Mouse (Mus musculus) midbrain, embryonic 15.5 days (tissue): Measurements from ENCODE around the gene Krtap12-1. TPM values are rescaled to one million over a fixed set of nuclear protein-coding genes. Genes with fewer than 3 reads are reported as not detected.
"Not testable (repeated sequence)": the region's sequence is repeated elsewhere in the genome, so short reads cannot be mapped to it uniquely, and the experiment has no call there.

Experiments used
- ATAC-seq: fragments of 200-750 bp; cut with Nextera tagmentation; replicated peaks from 2 replicates; pipeline ENCODE4 v1.8.0; 2017; ENCODE audit warnings: moderate TSS enrichment
- H3K27ac ChIP-seq: fragments of 300-500 bp; sonication (generic); 2 replicates; pipeline ENCODE4 v1.5.1; 2015; ENCODE audit warnings: mild to moderate bottlenecking, inconsistent platforms
- H3K27me3 ChIP-seq: fragments of 300-500 bp; sonication (generic); replicated peaks from 2 replicates; pipeline ENCODE4 v1.6.1; 2015; ENCODE audit warnings: inconsistent platforms
- H3K36me3 ChIP-seq: fragments of 300-500 bp; sonication (generic); replicated peaks from 2 replicates; pipeline ENCODE4 v1.6.1; 2015; ENCODE audit warnings: inconsistent platforms
- H3K4me1 ChIP-seq: fragments of 300-500 bp; sonication (generic); 2 replicates; pipeline ENCODE4 v1.6.1; 2015; ENCODE audit warnings: inconsistent platforms
- H3K4me2 ChIP-seq: fragments of 300-500 bp; sonication (generic); 2 replicates; pipeline ENCODE4 v1.6.1; 2015; ENCODE audit warnings: inconsistent platforms, mild to moderate bottlenecking, moderate library complexity
- H3K4me3 ChIP-seq: fragments of 300-500 bp; sonication (generic); 2 replicates; pipeline ENCODE4 v1.5.1; 2015; ENCODE audit warnings: mild to moderate bottlenecking, inconsistent platforms
- H3K9ac ChIP-seq: fragments of 300-500 bp; sonication (generic); 2 replicates; pipeline ENCODE4 v1.6.1; 2015; ENCODE audit warnings: mild to moderate bottlenecking, inconsistent platforms
- H3K9me3 ChIP-seq: fragments of 300-500 bp; sonication (generic); 2 replicates; pipeline ENCODE4 v1.6.1; 2016; ENCODE audit warnings: inconsistent platforms
- WGBS: fragments of 180-500 bp; shearing (Covaris S2); methylation state at CpG from one replicate; pipeline ENCODE4 v1.1.7; 2015; ENCODE audit warnings: mixed read lengths; 5-methylcytosine and 5-hydroxymethylcytosine counted together
- polyA plus RNA-seq: library from polyadenylated mRNA; unstranded; fragments of >200 nt; fragmentation: Nextera tagmentation; extraction: Ambion mirVana; gene quantifications from 2 replicates; pipeline ENCODE4 v1.2.1, GENCODE M21; 2015

Gene Krtap12-1
- polyA plus RNA-seq = not detected in 2 replicates

DNA sequence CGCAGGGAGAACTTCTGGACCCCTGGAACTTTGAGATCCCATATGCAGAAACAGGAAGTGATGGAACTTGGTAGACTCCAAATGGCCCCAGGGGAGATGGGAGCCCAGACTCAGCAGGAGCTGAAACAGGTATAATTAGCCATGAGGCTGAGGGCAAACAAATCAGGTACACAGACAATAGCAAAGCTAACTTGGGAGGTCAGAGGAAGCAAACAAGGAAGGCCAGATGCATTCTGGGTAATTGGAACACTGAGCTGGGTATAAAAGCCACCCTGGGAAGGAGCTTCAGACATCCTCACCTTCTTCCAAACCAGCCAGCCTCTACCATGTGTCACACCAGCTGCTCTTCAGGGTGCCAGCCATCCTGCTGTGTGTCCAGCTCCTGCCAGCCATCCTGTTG, at the start of gene Krtap12-1:
Krtap12-1 (plus strand) TSS at position 301 of the 400 bp plus-strand sequence.
- not testable (repeated sequence) for H3K4me2 ChIP-seq, ATAC-seq, H3K27ac ChIP-seq, H3K9ac ChIP-seq, H3K27me3 ChIP-seq, H3K4me1 ChIP-seq, H3K9me3 ChIP-seq, H3K4me3 ChIP-seq, H3K36me3 ChIP-seq
- 81% methylated on average over 1 of the region's 1 CpGs for WGBS

DNA sequence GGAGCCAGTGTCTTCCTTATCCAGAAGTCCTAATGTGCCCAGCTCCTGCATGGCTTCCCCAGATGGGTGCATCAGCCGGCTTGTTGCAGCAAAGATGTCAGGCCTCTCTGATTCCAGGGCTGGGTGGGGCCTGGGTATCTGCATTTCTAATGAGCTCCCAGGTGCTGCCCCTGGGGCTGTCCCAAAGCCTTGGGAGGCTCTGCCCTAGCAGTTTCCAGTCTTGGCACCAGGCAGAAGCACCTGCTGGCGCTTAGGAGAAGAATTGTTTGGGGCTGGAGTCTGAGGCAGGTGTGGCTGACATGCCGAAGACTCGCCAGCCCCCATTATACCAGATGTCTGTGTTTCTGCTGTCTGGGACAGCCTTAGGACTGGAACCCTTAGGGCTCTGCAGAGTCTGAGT, 49.7 kb upstream of the Krtap12-1 start:
- Histone ChIP-seq H3K4me2 (no peak overlapping the region), H3K4me1 (no peaks in the 10 kb centered on the region), H3K27me3 (no peaks in the 10 kb centered on the region), H3K9ac (no peak overlapping the region), H3K36me3 (no peaks in the 10 kb centered on the region), H3K9me3 (no peaks in the 10 kb centered on the region), H3K4me3 (no peak overlapping the region), H3K27ac (no peak overlapping the region)
- 86% methylated on average over 4 of the region's 4 CpGs for WGBS
- ATAC-seq = no peak

DNA sequence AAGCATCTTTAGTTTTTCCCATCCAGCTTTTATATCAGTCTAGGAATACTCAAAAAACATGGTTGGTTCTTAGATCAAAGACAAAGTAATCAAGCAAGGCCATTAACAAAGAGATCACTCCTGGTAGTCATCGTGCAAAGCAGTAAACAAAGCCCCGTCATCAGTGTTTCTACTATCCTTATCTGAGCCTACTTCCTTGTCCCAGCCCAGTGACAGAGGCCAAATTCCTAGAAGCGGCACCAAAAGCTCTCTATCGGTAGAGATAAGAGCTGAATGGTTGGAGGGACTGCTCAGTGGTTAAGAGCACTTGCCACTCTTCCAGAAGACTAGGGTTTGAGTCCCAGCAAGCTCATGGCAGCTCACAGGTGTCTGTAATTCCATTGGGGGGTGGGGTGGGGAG, 48.9 kb upstream of the Krtap12-1 start:
- no peaks in the 10 kb centered on the region for H3K4me1 ChIP-seq
- H3K9ac ChIP-seq = no peak overlapping the region
- WGBS = 86% methylated on average over 4 of the region's 4 CpGs
- ATAC-seq = no peak
- no peaks in the 10 kb centered on the region for H3K27me3 ChIP-seq
- H3K36me3 ChIP-seq = no peaks in the 10 kb centered on the region
- no peaks in the 10 kb centered on the region for H3K9me3 ChIP-seq
- H3K4me3 ChIP-seq = no peak overlapping the region
- H3K27ac ChIP-seq = no peak overlapping the region
- H3K4me2 ChIP-seq = no peak overlapping the region

DNA sequence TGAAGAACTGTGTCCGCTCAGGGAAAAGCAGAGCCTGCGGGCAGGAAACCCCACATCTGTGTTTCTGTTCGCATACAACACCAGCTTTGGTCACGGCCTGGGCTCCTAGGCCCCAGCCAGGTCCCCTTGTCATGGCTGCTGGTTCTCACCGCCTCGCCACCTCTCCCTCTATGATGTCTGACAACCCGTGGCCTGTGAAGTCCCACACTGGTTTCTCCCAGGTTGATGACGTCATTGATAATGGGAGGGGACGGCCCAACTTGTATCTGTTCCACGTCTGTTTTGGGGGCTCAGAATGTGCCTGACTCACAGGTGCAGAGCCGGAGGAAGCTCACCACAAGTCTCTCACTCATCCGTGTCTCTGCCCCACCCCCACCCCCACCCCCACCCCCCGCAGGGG, 46.6 kb upstream of the Krtap12-1 start:
- Histone ChIP-seq H3K4me2 (no peak overlapping the region), H3K9ac (no peak overlapping the region), H3K27me3 (peaks cover 18% of the 10 kb centered on the region), H3K9me3 (no peaks in the 10 kb centered on the region), H3K36me3 (no peaks in the 10 kb centered on the region), H3K4me3 (no peak overlapping the region), H3K4me1 (peaks cover 14% of the 10 kb centered on the region), H3K27ac (no peak overlapping the region)
- WGBS = 57% methylated on average over 13 of the region's 13 CpGs
- ATAC-seq = no peak

DNA sequence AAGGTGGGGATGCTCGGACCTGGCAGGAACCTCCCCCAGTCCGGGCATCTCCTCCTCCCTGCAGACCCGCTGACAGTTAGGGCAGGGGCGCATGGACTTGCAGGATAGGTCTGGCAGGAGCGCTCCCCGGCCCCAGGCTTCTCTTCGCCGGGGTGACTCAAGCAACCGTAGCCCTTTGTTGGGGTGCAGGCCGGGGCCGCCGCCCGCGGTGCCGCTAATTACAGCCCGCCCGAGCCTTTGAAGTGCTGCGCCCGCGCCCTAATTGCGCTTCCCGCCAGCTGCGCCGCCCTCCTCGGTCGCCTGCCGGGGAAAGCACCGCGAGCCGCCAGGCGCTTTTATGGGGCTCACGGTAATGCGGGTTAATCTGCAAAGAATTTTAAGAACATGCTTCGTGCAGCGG, 42.8 kb upstream of the Krtap12-1 start:
- Histone ChIP-seq H3K4me2 (peak overlapping the region; percentile 68), H3K9me3 (no peaks in the 10 kb centered on the region), H3K27me3 (peaks cover 21% of the 10 kb centered on the region), H3K9ac (no peak overlapping the region), H3K4me3 (peak overlapping the region; percentile 33), H3K27ac (no peak overlapping the region), H3K4me1 (peaks cover 14% of the 10 kb centered on the region), H3K36me3 (no peaks in the 10 kb centered on the region)
- ATAC-seq = peak; percentile 52
- 0% methylated on average over 34 of the region's 35 CpGs for WGBS

DNA sequence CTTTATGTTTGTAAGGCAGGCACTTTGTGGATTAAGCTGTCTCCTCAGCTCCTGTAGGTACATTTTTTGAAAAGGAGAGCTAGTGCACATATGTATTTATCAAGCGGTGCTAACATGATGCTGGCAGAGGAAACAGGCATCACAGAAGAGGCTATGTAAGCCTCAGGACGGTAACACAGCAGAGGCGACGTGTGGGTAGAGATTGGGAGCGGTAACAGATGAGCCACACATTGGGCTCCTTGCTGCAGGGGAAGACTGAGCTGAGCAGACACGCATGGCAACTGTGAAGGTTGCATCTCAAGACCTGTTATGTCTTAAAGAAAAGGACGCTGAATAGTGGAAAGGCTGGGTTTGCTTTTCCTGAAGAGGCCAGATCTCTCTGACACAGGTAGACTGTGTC, 37.4 kb upstream of the Krtap12-1 start:
- no peaks in the 10 kb centered on the region for H3K36me3 ChIP-seq
- H3K27me3 ChIP-seq = peaks cover 19% of the 10 kb centered on the region
- H3K9ac ChIP-seq = no peak overlapping the region
- no peak overlapping the region for H3K4me2 ChIP-seq
- no peaks in the 10 kb centered on the region for H3K9me3 ChIP-seq
- peaks cover 16% of the 10 kb centered on the region for H3K4me1 ChIP-seq
- H3K27ac ChIP-seq = no peak overlapping the region
- H3K4me3 ChIP-seq = no peak overlapping the region
- no peak for ATAC-seq
- WGBS = 78% methylated on average over 7 of the region's 7 CpGs

DNA sequence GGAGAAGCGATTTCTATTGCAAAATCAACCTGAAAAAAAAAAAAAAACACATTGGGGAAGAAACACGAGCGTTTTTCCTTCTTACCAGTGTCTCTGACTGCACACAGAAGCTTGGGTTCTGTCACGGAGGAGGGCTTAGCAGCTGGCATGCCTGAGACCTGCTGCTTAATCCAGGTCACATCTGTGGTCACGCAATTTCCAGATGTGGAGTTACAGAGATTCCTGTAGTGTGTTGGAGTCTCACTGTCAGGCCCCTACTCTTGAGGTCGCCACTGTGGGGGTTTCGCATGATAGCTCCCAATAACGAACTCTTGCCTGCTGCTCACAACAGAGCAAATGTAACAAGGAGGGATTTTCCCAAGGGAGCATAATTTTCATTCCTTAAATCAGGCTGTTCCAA, 36.2 kb upstream of the Krtap12-1 start:
- Histone ChIP-seq H3K27ac (no peak overlapping the region), H3K4me1 (peaks cover 12% of the 10 kb centered on the region; the same call in 1 of the 2 replicates), H3K27me3 (0 out of 2 replicates have a peak, but pooled peaks cover 11% of the 10 kb centered on the region), H3K9me3 (no peaks in the 10 kb centered on the region), H3K36me3 (no peaks in the 10 kb centered on the region), H3K4me3 (no peak overlapping the region), H3K9ac (no peak overlapping the region), H3K4me2 (no peak overlapping the region)
- 39% methylated on average over 8 of the region's 8 CpGs for WGBS
- ATAC-seq = no peak

DNA sequence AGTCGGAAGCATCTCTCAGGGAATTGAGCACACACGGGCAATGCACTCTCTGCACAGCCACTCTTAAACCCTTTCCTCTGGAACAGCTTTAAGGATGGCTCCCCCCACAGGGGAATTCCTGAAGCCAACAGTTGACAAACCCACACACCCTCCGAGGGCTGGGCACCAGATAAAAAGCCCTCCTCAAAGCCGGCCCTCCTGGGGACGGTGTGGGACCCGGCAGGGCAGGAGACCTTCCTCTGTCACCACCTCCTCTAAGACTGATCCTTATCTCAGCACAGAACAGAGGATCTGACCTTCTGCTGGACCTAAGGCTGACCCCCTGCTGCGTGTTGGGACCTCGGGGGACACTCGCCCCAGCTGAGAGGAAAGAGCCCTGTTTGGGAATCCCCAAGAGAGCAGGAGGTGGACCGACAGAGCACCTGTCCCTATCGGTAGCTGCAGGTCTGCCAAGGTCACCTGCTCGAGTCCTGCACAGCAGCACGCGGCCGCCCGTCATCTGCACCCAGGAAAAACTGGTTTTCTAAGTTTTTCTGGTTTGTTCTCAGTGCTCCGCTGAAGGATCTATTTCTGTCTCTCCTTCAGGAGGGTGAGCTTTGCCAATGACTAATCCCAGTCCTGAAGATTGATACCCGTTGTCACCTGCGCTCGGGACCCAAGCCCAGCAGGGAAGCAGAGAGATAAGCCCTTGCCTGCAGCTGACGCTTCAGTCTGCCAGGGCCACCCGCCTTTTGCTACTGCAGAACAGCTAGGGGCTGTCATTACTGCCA, 34.3 kb upstream of the Krtap12-1 start, which contains the start of gene Tspear:
Tspear (plus strand) TSS at position 675 of the 770 bp plus-strand sequence.
- 0 out of 2 replicates have a peak, but pooled peaks cover 11% of the 10 kb centered on the region for H3K27me3 ChIP-seq
- ATAC-seq = no peak
- WGBS = 7% methylated on average over 22 of the region's 22 CpGs

DNA sequence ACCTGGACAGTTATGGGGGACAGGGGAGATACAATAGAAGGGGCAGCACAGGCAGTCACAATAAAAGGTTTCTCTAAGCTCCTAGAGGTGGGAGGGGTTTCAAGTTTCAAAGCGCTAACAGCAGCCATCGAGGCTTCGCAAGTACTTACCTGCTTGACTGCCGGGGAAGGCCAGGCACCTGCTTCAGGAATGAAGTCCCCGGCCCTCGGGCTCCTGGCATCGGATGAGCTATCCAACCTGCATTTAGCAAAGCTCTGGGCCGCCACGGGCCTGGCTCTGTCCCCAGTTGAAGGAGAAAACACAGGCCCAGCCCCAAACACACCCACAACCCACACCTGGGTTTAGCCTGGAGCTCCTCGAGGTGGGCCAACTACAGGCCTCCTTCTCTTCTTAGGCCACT, 33.4 kb upstream of the Krtap12-1 start:
- Histone ChIP-seq H3K27ac (no peak overlapping the region), H3K4me1 (peaks cover 12% of the 10 kb centered on the region; the same call in 1 of the 2 replicates), H3K4me2 (no peak overlapping the region), H3K9ac (no peak overlapping the region), H3K27me3 (0 out of 2 replicates have a peak, but pooled peaks cover 11% of the 10 kb centered on the region), H3K36me3 (no peaks in the 10 kb centered on the region), H3K4me3 (no peak overlapping the region), H3K9me3 (no peaks in the 10 kb centered on the region)
- WGBS = 25% methylated on average over 10 of the region's 10 CpGs
- ATAC-seq = no peak

More for the DNA sequence above, 34.3 kb upstream of the Krtap12-1 start, which contains the start of gene Tspear:
- Histone ChIP-seq H3K4me3 (no peak within 1 kb of the TSS), H3K4me1 (peaks cover 12% of the 10 kb centered on the region; the same call in 1 of the 2 replicates), H3K4me2 (no peak within 1 kb of the TSS), H3K9me3 (no peaks in the 10 kb centered on the region), H3K9ac (no peak within 1 kb of the TSS), H3K27ac (no peak within 1 kb of the TSS), H3K36me3 (no peaks in the 10 kb centered on the region)

DNA sequence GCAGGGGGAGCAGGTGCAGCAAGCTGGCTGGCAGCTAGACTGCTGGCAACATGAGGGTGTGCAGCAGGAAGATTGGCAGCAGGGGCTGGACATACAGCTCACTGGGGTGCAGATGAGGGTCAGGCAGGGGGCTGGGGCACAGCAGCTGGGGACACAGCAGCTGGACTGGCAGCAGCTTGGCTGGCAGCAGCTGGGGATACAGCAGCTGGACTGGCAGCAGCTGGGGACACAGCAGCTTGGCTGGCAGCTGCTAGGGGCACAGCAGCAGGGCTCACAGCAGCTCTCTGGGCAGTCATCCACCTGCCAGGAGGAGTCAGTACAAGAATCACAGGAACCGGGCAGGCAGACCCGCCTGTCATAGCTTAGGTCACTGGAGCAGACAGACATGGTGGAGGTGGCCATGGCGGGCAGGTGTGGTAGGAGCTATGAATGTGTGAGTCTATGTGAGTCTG, 30.0 kb upstream of the Krtap12-1 start, which contains the start of gene Gm19402:
Gm19402 (minus strand) TSS at position 402 of the 452 bp plus-strand sequence.
- H3K4me1 ChIP-seq, H3K27me3 ChIP-seq, H3K36me3 ChIP-seq, H3K4me3 ChIP-seq, H3K27ac ChIP-seq, H3K4me2 ChIP-seq, ATAC-seq, H3K9me3 ChIP-seq, H3K9ac ChIP-seq: not testable (repeated sequence)
- WGBS = 63% methylated on average over 3 of the region's 3 CpGs

DNA sequence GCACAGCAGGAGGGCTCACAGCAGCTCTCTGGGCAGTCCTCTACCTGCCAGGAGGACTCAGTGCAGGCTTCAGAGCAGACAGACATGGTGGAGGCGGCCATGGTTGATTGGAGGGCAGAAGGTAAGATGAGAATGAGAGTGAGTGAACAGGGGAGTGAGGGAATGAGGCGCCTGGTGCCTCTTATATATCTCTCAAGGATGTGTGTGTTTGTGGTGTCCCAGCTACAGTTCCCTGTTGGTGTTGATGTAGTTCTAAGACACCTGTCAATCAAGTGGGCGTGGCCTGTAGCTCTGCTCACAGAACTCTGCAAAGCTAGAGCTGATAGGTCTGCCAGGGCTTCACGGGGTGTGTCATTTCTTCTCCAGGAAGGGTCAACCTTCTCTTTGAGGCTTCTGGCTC, 23.3 kb upstream of the Krtap12-1 start, which contains the start of gene Gm9508:
Gm9508 (minus strand) TSS at position 101 of the 400 bp plus-strand sequence.
- WGBS = 51% methylated on average over 4 of the region's 4 CpGs
- Histone ChIP-seq H3K4me2 (no peak within 1 kb of the TSS), H3K36me3 (no peaks in the 10 kb centered on the region), H3K27me3 (no peaks in the 10 kb centered on the region), H3K9me3 (no peaks in the 10 kb centered on the region), H3K4me3 (no peak within 1 kb of the TSS), H3K9ac (no peak within 1 kb of the TSS), H3K27ac (no peak within 1 kb of the TSS), H3K4me1 (no peaks in the 10 kb centered on the region)
- no peak for ATAC-seq

DNA sequence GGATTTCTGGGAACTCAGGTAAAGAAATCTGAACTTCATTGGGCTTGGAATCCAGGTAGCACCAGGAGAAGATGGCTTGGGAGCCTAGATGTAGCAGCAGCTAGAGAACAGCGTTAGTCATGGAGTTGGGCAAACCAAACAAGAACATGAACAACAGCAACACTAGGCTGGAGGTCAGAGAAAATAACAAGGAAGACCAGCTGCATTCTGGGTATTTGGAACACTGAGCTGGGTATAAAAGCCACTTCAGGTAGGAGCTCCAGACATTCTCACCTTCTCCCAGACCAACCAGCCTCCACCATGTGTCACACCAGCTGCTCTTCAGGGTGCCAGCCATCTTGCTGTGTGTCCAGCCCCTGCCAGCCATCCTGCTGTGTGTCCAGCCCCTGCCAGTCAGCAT, 14.1 kb upstream of the Krtap12-1 start, which contains the start of gene Gm10272:
Gm10272 (plus strand) TSS at position 301 of the 400 bp plus-strand sequence.
- H3K9ac ChIP-seq = no peak within 1 kb of the TSS
- H3K36me3 ChIP-seq = no peaks in the 10 kb centered on the region
- 92% methylated on average over 1 of the region's 1 CpGs for WGBS
- H3K9me3 ChIP-seq = no peaks in the 10 kb centered on the region
- no peak for ATAC-seq
- no peak within 1 kb of the TSS for H3K4me3 ChIP-seq
- no peak within 1 kb of the TSS for H3K4me2 ChIP-seq
- no peaks in the 10 kb centered on the region for H3K27me3 ChIP-seq
- no peak within 1 kb of the TSS for H3K27ac ChIP-seq
- no peaks in the 10 kb centered on the region for H3K4me1 ChIP-seq
